Mouse (Mus musculus) lung, postnatal 4 days (tissue): ENCODE data around the gene Gm49601.

Experiments used
- DNase-seq, 2 experiments: peaks; one replicate each; pipeline ENCODE4 v3.0.0; 2021

Gm49601 gene

DNA sequence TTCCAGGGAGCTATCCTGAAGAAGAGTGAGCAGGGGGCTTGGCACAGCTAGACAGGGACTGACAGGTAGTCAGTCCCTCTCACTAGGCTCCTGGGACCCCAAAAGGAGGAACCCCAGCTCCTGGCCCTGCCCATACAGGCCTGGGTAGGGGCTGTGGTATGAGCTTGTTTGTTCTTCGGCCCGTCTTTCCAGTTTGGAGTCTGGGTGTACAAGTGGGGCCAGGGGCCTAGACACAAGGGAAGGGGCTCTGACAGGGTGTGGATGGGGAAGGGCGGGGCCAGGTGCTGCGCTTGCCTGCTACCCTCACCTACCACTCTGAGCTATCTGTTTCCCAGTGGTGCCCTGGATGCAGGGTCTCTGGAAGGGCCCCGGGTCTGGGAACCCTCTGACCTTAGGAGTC, 20.5 kb downstream of the Gm49601 start:
- DNase-seq = no peak

DNA sequence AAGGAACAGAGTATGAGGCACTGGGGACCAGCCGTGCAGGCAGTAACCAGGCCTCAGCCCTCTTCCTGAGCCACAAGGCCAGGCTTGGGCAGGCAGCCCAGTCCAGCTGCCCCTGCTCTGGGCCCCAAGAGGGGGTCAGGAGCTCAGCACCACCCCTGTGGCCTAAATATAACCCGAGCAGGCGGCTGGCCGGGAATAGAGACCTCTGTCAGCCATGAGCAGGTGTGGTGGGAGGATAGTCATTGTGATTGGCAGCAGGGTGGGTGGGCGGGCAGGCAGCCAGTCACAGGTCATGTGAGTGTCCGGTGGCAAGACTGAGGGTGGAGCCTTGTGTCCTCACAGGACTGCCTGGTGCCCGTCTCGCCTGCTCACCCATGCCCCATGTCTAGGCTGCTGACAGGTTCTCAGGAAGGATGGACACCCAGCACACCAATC, 21.9 kb downstream of the Gm49601 start:
- no peak for DNase-seq

DNA sequence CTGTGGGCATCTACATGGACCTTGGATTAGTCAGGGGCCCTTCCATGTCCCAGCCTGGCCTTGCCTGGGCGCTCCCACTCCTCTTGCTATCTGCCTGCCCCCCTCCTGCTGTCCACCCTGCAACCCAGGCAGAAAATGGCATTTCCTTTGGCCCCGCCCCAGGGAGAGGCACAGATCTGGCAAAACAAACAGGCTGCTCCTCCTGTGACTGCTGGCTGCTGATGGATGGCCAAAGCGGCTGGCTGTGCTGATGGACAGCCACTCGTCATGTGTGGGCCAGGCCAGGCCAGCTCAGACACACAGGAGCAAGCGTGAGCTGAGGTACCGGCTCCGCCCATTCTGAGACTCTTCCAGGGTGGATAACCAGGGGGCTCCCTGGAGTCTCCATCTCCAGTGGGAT, 24.8 kb downstream of the Gm49601 start:
- DNase-seq = no peak

DNA sequence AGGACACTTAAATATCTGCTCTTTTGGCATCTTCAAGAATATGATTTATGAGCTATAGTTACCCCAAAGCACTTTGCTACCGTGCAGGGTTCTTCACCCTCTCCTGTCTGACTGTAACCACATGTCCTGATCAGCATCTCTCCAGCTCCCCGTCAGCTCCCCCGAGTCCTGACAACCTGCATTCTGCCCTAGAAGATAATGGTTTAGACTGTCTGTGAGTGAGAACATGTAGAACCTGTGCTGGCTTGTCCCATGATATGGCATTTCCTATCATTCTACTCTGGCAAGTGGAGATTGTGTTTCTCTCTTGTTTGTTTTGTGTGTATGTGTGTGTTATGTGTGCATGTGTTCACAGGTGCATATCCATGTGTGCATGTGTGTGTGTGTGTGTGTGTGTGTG, 28.2 kb downstream of the Gm49601 start:
- no peak for DNase-seq

DNA sequence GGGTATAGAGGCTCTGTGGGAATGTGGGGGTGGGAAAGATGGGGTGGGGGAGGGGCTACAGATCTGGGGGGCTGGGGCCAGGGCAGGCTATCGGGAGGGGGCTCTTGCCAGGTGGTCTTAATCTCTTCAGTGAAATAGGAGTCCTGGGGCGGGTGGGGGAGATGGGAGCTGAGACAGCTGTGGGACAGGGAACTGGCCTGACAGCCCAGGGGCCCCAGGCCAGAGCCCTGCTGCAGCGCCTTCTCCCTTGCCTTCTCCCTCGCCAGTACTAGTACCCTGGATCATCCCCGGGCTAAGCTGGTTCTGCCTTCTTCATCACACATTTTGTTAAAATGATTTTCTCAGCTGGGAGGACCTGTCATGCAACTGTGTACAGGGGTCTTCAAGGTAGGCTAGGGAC, 30.0 kb downstream of the Gm49601 start:
- no peak for DNase-seq

DNA sequence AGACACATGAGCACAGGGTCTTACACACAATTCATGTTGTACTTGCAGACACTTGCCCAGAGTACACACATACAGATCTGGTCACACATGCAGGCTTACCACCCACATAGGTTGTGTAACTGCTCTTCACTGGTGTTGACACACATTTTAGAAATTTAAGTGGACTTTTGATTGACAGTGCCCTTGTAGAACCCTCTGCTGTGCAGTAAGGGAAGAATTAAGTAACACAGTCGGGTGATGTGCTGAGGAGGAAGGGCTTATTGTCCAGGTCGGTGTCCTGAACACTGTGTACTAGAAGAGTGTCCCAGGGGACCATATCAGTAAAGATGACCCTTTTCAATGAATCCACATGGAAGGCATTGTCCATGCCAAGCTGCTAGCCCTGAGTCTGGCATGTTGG, 32.3 kb downstream of the Gm49601 start:
- no peak for DNase-seq

DNA sequence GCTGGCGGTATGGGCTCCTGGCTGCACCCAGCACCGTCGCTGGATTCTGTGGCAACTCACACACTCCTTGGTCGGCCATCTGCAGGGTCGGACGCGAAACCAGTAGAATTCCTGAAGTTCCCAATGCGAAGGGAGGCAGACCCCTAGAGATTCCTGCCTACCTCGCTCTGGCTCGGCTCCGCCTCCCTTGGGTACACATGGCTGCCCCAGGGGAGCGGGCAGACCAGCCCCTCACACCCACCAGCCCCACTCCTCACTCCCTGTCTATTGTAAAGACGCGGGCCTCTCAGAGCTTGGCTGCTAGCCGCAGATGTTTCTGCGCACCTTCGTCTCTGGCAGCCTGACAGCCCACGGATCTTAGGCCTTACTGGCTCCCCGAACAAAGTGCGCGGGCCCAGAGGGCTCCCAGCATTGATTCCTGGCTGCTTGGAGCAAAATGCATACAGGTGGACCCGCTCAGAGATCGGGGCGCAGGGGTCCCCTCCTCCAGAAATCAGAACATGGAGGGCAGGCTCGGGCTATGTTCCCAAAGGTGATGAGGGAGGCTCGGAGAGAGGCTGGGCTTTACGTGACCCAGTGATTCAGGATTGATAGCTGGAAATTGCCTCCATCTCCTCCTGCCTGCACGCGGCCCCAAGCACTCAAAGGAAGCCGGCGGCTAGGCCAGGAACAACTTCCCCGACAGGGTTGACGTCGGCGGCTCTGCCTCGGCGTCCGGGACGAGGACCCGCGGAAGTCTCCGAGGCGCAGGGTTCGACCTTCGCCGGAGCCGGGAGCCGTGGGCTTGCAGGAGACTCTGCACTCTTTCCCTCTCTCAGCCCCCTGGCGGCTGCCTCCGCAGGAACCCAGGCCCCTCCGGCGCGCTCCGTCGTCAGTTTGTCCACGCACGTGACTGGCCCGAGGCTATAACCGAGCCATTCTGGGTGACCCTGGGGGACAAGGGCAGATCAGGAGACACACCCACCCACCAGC, 34.9 kb downstream of the Gm49601 start:
- peak; percentile 47 to 51 for DNase-seq

DNA sequence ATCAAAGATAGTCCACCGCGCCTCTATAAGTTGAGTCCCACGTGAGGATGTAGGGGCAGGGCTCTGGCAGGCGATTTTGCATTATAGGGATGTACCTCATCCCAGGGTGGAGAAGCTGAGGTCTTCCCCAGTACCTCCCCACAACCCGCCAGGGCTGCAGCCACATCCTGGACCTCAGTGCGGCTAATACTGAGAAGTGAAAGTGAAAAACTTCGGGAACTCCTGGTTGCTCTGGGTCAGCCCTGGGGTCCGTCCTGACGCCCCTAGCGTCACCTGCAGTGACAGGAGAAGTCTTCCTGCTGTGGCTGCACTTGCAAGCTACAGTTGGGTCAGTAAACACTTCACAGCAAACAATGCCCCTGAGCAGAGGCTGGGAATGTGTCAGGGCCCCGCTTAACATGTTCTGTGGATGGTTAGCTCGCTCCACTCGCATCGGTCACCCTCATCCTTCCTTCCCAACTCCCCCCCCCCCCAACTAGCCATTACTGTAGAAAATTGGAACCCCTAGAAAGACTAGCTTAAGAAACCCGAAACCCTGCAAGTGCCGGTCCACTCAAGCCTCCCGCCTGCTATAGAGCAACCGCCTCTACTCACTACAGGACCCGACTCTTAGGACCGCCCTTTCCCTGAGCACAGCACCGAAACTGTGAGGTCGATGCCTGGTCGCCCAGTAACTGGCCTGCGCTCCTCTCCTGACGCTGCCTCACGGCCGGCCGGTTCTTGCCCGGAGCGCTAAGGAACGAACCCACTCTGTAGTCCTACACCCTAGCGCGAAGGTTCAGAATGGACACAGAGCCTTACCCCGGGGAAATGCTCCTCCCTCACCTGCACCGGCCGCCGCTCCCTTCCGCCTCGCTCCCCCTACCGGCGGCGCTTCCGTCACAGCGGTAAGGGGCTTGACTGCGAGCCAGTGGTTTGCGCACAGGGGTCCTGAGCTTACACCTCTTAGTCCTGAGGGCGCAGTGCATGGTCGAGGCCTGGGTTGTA, 36.1 kb downstream of the Gm49601 start, which contains the start of gene Tbx1:
Gene Tbx1 (minus strand): TSS at position 868 of the 987 bp plus-strand sequence.
- DNase-seq = no peak

DNA sequence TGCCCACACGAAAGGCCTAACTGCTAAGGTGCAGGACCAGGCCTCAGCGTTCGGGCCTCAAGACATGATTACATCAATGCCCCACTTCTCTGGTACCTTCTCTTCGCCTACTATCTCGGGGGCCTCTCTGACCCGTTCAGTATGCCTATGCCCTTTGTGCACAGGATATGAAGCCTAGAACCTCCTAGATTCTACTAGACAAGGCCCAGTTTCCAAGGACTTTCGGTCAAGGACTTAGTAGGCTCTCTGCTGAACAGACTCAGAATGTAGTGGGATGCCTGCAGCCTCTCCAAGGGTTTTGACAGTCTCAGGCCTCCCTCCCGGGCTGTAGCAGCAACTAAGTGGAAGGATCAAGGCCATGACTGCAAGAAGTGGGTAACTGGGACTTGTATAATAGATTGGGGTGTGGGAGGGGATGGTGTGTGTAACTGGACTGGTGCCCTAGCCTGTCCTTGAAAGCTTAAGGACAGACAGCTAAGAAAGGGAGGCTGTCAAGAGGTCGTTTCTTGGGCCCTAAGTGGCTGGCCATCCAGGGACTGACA, 37.1 kb downstream of the Gm49601 start:
- no peak for DNase-seq

DNA sequence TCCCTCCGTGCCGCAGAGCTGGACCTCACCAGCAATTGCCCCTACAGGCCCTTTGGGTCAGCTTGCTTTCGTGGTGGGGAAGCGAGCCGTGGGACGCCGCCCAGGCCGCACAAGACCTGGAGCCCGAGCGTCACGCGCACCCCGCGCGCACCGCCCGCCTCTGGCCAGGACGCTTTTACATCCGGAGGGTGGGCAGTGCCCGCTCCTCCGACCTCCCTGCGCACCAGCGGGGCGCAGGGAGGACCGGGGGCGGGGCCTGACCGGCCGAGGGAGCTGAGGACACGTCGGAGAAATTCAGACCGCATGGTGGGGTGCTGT, 37.5 kb downstream of the Gm49601 start:
- DNase-seq = peak in 1 of 2 experiments; percentile 43

DNA sequence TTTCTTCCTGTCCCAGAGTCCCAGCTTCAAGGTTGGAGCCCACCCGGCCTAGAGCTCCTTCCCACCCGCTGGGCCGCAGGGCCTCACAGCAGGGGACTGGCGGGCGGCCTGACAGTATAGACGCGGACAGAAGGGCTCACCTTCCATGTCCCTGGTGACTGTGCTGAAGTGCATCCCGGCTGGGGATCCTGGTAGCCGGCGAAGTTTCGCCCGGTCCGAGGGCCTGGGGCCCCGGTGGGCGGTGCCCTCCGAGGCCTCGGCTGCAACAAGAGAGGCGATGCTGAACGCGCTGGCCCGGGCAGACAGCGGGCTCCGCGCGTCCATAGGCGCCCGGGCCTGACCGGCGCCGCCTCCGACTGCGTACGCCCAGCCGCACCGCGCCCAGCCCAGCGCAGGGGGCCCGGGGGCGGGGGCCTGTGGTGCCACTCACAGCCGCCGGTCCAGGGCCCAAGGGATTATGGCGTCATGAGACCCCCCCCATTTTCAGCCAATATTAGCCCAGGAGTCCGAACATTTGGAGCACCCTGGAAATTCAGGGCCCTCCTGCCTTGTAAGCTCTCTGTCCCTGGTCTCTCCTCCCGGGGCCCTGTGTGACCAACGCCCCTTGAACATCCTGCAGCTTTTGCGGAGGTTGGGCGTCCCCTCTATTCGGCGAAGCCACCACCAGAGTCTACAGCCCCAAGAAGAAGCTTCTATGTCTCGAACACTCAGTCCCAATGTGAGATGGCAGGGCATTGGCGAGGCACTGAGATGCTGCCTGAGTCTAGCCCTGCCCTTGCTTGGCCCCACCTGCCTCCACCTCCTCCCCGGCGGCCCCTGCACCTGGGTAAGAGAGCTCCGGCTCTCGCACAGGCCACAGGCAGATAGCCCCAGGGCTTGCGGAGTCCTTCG, 38.1 kb downstream of the Gm49601 start:
- DNase-seq = peak in 1 of 2 experiments; percentile 54

DNA sequence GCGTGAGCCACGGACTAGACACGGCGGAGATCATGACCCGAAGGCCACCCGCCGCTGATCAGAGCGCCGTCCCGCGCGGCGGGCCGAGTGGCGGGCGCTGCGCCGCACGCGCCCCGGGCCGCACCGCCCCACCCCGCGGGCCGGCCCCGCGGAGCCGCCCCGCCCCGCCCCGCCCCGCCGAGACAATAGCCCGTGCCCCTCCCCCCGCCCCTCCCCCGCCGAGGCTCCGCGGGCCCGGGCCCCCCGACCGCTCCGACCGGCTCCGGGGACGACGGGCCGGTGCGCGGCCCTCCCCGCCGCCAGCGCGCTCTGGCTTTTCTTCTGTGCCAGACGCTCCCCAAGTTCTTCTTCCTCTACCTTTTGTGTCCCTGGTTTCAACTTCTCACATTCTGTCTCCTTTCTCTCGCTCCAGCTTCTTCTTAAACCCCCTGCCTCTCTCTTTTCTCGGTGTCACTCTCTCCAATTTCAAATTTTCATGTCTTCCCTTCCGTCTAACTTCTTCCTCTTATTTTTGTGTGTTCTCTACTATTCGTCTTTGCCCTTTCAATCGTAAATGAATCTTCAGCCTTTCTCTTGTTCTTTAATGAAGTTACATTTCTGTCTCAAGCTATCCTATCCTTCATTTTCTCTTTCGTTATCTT, 39.2 kb downstream of the Gm49601 start:
- no peak for DNase-seq

DNA sequence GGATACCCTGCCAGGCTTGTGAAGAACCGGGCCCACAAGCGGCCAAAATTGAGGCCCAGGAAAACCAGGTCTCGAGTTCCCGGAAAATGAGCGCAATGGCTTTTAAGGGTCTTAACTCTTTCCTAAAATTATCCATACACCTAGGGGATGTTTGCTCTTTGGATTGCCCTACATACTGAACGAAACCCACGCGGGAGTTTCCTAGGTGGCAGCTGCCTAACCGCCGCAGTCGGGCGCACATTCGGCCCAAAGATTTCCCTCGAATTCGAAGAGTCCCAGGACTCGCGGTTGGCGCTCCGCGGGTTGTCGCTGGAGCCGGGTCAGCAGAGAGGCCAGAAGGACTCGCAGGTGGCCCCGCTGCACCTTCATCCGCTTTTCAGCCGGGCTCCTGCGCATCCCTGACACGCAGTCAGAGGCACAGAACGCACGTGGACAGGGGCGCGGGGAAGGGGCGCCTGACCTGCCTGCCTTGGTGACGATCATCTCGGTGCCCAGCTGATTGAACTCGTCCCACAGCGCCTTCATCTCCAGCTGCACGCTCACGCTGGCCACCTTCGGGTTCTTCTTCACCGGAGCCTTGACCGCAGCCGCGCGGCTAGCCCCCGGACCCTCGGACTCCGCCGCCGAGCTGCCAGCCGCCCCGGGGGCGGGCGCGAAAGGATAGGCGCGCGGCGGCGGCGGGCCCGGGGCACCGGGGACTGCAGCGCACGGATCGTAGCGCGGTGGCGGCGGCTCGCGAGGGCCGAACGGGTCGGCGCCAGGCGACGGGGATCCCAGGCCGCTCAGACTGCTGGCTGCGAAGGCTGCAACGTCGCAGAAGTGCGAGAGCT, 39.9 kb downstream of the Gm49601 start:
- DNase-seq = no peak

DNA sequence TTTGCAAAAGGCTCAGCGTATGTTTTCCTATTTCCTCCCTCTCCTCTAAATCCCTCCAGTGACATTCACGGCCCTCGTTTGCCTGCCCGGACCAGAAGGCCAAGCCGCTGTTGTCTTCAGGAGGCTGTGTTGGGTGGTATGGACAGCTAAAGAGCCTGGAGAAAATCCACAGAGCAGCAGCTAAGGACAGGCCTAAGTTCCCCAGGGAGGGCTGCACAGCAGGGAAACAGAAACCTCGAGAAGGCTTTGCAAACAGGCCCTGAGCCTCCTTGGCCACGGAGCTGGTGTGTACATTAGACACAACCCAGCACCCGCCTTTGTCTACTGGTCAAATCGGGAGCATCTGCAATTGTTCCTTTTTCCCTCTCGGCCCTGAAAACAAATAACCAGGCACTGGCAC, 40.6 kb downstream of the Gm49601 start:
- no peak for DNase-seq

DNA sequence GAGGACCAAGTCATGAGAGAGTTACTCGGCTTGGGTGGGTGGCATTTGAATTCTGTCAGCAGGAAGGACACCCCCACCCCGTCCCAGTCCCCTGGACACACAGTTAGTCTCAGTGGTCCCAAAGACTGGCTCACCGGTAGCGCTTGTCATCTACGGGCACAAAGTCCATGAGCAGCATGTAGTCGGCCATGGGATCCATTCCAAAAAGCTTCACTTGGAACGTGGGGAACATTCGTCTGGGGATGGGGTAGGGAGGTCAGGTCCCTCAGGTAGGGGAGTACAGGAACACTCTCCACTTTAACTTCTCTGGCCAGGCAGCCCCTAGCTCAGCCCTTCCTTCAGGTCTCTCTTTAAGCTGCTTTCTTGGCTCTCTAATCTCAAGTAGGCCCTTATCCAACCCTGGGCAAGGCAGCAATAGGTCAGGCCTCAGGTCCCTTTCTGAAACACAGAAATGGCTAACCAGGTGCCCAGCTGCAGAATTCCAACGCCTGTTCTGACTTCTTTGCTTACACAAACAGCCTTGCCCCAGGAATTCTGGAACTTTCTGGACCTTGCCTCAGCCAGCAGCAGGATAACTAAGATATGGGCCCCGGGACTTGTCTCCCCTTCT, 41.2 kb downstream of the Gm49601 start:
- DNase-seq = no peak

DNA sequence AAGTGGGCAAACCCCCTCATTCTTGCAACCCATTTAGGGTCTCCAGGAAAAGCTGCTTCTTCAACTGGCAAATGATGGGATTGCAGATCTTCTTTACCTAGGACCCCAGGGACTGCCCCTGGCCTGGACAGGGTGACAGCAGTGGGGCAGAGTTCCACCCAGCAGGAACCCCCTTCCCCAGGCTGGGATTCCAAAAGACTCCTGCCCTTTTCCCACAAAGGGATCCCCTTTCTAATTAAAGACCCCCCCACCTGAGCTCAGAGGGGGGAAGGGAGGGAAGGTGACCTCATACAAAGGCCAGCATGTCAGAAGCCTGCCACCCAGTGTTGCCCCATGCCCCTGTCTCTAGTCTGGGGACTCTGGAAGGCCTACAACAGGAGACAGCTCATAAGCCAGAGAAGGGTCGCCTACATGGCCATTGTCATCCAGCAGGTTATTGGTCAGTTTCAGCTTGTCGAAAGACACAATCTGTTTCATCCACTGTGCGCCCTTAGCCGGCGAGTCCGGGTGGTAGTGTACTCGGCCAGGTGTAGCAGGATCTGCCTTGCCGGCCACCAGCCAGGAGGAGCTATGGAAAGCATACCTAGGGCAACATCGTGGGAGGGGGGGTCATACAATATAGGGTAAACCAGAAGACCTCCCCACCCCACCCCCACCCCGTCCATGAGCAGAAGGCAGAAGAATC, 42.4 kb downstream of the Gm49601 start:
- DNase-seq = no peak

DNA sequence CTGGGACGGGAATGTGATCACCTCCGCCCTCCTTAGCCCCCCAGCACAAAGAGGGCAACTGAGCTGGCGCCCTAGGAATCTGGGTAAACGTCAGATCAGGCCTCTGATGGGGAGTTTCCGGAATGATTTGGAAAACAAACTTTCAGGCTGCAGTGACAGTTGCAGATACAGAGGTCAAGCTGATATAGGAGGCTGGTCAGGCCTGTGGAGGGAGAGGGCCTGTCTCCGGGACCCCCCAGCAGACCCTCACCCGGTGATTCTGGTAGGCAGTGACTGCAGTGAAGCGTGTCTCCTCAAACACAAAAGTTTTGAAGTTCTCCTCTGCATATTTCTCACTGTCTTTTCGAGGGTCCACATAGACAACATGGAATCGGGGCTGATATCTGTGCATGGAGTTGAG, 43.1 kb downstream of the Gm49601 start:
- no peak for DNase-seq

DNA sequence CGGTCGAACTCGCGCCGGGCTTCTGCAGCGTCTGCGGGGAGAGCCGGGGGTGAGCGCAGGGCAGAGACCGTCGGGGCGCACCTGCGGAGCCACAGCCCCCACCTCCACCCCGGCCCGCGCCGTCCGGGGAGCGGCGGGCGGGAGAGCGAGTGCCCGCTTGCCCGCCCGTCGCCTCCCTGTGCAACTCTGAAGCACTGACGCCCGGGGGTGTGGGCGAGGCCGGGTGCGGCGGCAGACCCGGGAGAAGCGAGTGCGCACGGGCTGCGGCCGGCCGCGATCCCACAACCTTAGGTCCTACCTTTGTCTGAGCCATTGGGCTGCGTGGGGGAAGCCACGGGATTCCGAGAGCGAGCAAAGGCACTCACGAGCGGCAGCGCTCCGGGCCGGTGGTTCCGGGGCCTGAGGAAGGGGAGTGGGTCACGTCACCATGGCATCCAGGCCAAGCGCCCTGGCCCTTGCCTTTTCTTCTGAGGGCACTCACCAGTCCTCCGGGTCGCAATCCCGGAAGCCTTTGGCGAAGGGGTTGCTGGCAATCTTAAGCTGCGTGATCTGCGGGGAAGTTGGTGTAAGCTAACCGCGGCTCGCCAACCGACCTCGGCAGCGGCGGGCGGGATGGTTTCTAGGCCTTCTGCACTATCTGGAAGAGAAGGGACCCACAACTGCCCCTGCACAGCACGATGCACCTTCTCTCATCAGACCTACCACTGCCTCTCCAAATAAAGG, 43.6 kb downstream of the Gm49601 start:
- DNase-seq = no peak

DNA sequence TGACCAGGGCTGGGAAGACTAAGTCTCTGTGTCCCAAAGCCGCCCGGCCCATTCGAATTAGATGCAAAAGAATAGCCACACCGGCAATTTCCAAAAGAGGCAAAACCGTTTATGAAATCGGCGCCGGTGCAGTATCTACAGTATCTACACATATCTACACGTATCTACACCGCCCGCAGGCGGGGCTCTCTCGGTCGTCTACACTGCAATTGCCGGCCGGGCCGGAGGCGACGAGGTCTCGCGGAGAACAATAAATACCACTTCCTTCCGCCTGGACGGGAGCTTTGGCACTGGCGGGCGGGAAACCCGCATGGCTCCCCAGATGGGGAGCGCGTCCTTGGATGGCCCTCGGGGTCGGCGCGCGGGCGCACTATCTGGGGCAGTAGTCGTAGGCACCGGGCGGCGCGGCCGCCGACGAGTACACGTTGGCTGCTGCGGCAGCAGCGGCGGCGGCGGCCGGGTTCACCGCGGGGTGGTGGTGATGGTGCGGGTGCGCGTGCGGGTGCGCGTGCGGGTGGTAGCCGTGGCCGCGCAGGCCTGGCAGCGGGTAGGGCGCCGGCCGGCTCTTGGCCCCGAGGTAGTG, 44.5 kb downstream of the Gm49601 start:
- peak; percentile 50 to 63 for DNase-seq
